Mouse (Mus musculus) CH12.LX (cell line): Measurements from ENCODE around the gene Npas3.

Source experiments
- CTCF ChIP-seq, 2 experiments: IDR thresholded peaks in 1 of 2; conservative IDR thresholded peaks in 1 of 2; 2 replicates each; pipeline ENCODE4 v1.5.1; 2011 to 2012; ENCODE audit warnings: low read depth in 2 of 2, low read length in 2 of 2, improper control_type of control experiment in 1 of 2, inconsistent platforms in 1 of 2, mild to moderate bottlenecking in 1 of 2, moderate library complexity in 1 of 2
- MAX ChIP-seq: IDR thresholded peaks from 2 replicates; pipeline ENCODE4 v1.6.1; 2011; ENCODE audit warnings: low read length, improper control_type of control experiment
- POLR2A ChIP-seq: IDR thresholded peaks from 2 replicates; pipeline ENCODE4 v1.6.1; 2011; ENCODE audit warnings: low read depth, mild to moderate bottlenecking, improper control_type of control experiment, low read length

GRCm38 (mm10) chr12:53222742-53223141 lies 25.7 kb upstream of the Npas3 start:
- TF ChIP-seq POLR2A: no peak
- no peak for TF ChIP-seq MAX
- peak; percentile 29 to 62; a peak in 2 of 4 replicates for TF ChIP-seq CTCF (conservative IDR thresholded peaks at IDR 0.05 in 1 of 2, IDR thresholded peaks at IDR 0.05 in 1 of 2; ENCODE audit: low read depth in 2 of 2, low read length in 2 of 2)
